Mouse (Mus musculus): Measurements from ENCODE around the gene Ece2.

Ece2 gene

DNA sequence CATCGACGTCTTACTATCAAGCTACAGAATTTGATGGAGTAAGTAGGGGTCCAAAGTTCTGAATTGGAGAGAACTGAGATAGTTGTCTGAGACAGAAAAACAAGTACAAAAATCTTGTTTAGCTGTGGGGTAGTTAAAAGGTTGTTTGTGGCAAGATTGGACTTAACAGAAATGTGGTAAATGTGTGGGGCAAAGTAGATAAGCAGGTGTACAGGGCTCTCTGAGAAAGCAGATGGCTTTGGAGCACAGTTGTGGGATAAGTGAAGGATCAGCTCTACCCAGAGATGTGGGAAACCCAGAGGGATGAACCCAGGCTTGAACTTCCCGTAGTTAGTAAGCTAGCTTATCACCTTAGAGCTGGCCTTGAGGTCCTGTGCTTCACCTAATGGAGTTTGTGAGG lies 61.1 kb downstream of the Ece2 start:
- no peak for DNase-seq (ENCODE audit: low read depth, low spot score)

DNA sequence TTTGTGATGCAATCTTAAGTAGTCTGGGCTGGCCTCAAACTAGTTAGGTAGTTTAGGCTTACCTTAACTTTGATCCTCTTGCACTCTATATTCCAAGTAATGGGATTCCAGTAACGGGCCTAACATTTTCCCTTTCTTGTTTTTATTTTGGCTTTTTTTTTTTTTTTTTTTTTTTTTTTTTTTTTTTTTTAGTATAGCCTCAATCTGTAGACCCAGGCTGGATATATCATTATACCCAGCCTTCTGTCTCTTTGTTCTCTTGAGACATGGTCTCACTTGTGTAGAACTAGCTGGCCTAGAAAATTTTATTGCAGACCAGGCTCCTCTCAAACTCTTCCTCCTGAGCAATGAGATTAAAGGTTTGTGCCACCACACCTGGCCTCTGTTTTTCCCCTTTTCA lies 62.0 kb downstream of the Ece2 start:
- DNase-seq (ENCODE audit: low read depth, low spot score), result no peak

DNA sequence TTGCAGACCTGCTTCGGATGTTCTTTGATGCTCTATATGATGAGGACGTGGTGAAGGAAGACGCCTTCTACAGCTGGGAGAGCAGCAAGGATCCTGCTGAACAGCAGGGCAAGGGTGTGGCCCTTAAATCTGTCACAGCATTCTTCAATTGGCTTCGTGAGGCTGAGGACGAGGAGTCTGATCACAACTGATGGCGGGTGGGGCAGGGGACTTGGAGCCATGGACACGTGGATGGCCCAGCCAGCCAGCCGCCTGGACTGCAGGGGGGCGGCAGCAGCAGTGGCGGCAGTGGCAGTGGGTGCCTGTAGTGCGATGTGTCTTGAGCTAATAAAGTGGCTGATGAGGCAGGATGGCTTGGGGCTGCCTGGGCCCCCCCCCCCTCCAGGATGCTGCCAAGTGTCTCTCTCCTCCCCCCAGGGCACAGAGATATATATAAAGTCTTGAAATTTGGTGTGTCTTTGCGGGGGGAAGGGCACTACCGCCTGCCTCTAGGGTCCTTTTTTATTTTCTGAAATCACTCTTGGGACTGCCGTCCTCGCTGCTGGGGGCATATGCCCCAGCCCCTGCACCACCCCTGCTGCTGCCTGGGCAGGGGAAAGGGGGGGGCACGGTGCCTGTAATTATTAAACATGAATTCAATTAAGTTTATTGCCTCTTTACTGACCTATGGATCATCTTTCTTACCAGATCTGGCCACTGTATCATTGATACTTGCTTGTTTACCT lies 62.8 kb downstream of the Ece2 start:
- DNase-seq (ENCODE audit: low read depth, low spot score), result peak; percentile 53

DNA sequence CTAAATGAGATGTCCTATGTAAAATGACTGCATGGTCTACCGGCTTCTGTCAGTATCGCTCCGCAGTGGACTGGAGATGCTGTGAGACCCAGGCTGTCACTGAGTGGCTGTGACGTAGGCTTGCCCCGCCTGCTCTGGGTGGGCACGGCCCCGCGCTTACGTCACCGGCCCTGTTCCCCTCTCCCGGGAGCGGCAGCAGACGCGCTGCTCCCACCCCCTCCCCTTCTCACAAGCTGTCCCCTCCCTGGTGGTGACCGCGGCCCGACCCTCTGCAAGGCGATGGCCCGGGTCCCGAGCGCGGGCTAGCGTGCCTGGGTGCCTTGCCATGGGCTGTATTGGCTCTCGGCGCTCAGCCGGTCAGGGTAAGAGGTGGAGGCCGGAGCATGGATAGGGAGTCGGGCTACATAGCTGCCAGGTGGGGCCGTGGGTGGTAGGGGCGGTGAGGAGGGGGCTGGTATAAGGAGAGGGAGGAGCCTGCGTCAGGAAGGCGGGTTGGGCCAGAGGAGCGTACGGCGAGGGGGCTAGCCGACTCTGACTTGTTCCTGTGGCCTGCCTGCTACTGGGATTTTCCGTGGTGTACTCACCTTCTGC lies 63.6 kb downstream of the Ece2 start, which contains the start of gene Fam131a:
Gene Fam131a, plus strand, starts transcription at position 131 of the 591 bp plus-strand sequence.
- DNase-seq (ENCODE audit: low read depth, low spot score), result peak; percentile 88

DNA sequence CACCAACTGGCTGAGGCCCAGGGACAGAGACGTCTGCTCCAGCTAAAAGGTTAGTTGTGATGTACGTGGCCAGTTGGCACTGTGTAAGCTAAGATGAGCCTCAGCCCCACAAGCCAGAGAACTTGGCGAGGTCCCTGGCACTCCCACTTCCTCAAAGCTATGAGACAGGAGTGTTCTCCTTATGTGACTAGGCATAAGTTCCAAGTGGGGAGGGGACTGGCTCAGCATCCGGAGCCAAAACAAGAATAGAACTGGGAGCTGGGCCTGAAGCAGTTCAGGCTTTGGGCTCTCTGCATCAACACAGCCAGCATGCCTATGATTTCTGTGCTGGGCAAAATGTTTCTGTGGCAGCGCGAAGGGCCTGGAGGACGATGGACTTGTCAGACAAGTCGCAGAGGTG lies 65.2 kb downstream of the Ece2 start:
- DNase-seq (ENCODE audit: low read depth, low spot score), result no peak

DNA sequence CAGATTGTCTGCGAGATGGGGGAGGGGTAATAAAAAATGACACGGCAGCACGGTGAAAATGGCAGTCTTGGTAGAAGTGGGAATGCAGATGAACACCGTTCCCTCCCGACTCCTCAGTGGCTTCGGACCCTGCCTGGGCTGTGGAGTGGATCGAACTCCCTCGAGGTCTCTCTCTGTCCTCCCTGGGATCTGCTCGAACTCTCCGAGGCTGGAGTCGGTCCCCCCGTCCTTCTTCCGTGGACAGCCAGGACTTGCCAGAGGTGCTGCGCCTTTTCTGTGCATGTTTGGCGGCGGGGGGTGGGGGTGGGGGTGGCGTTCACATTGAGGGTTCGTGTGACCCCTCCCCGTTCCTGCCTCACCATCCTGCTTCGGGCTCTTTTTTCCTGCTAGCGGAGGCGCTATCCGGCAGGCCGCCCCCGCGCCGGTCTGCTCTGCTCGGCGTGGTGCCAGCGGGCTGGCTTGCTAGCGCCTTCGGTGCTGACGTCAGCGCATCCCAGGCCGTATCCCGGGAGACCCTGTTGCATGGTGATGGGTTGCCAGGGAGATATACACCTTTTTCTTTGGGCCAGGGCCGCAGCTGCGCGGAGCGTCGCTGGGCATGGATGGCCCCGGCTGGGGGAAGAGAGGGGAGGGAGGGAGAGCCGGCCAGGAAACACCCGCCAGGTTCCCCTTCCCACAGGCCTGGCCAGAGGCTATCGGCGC lies 66.1 kb downstream of the Ece2 start:
- peak; percentile 77 for DNase-seq (ENCODE audit: low read depth, low spot score)
